Mouse (Mus musculus) stomach, postnatal 0 days (tissue): ENCODE measurements around the gene Spire2.

Source experiments
- CTCF ChIP-seq: IDR thresholded peaks from 2 replicates; pipeline ENCODE4 v1.5.1; 2016; ENCODE audit warnings: antibody characterized with exemption, low read depth, mild to moderate bottlenecking, moderate library complexity
- EP300 ChIP-seq: optimal IDR thresholded peaks from 2 replicates; pipeline ENCODE3; 2016; ENCODE audit warnings: antibody characterized with exemption

DNA sequence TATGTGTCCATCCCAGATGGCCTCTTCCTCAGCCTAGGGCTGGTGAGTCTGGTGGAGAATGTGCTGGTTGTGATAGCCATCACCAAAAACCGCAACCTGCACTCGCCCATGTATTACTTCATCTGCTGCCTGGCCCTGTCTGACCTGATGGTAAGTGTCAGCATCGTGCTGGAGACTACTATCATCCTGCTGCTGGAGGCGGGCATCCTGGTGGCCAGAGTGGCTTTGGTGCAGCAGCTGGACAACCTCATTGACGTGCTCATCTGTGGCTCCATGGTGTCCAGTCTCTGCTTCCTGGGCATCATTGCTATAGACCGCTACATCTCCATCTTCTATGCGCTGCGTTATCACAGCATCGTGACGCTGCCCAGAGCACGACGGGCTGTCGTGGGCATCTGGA, 75.1 kb downstream of the Spire2 start:
- TF ChIP-seq EP300 = no peak
- TF ChIP-seq CTCF = no peak
